Mouse (Mus musculus): ENCODE measurements at regions not wholly inside any gene's neighbourhood (a gene's known extent, or its start where the extent isn't known, plus 50 kb on each side); places are given as distances from the start of the nearest gene placed in this dataset.

- peak; percentile 29 to 31 for DNase-seq (ENCODE audit: low spot score in 2 of 2)
Measured at GRCm38 (mm10) chr14:60525284-60525962, 108.4 kb upstream of the Spata13 start.

GRCm38 (mm10) chr14:60525979-60526378 lies 107.8 kb upstream of the Spata13 start:
- no peak for DNase-seq (ENCODE audit: low spot score in 2 of 2)

GRCm38 (mm10) chr14:60526832-60527231 lies 107.0 kb upstream of the Spata13 start:
- DNase-seq (ENCODE audit: low spot score in 2 of 2): peak in 1 of 2 experiments; percentile 15

- no peak for DNase-seq (ENCODE audit: low spot score in 2 of 2)
Measured at GRCm38 (mm10) chr14:60527951-60528350, 105.8 kb upstream of the Spata13 start.

GRCm38 (mm10) chr14:60528520-60528919 lies 105.3 kb upstream of the Spata13 start:
- DNase-seq (ENCODE audit: low spot score in 2 of 2): no peak

- peak in 1 of 2 experiments; percentile 28 for DNase-seq (ENCODE audit: low spot score in 2 of 2)
Measured at GRCm38 (mm10) chr14:60529022-60529421, 104.8 kb upstream of the Spata13 start.

- no peak for DNase-seq (ENCODE audit: low spot score in 2 of 2)
Measured at GRCm38 (mm10) chr14:60529646-60530347, 104.0 kb upstream of the Spata13 start.

- DNase-seq (ENCODE audit: low spot score in 2 of 2): no peak
Measured at GRCm38 (mm10) chr14:60530348-60530711, 103.5 kb upstream of the Spata13 start.

- DNase-seq (ENCODE audit: low spot score in 2 of 2): no peak
Measured at GRCm38 (mm10) chr14:60530973-60531372, 102.8 kb upstream of the Spata13 start.

- no peak for DNase-seq (ENCODE audit: low spot score in 2 of 2)
Measured at GRCm38 (mm10) chr14:60531766-60532165, 102.0 kb upstream of the Spata13 start.

GRCm38 (mm10) chr14:60533452-60534224 lies 100.2 kb upstream of the Spata13 start:
- no peak for DNase-seq (ENCODE audit: low spot score in 2 of 2)

- no peak for DNase-seq (ENCODE audit: low spot score in 2 of 2)
Measured at GRCm38 (mm10) chr14:60539040-60539439, 94.8 kb upstream of the Spata13 start.

- no peak for DNase-seq (ENCODE audit: low spot score in 2 of 2)
Measured at GRCm38 (mm10) chr14:60540111-60540510, 93.7 kb upstream of the Spata13 start.

GRCm38 (mm10) chr14:60541596-60541995 lies 92.2 kb upstream of the Spata13 start:
- no peak for DNase-seq (ENCODE audit: low spot score in 2 of 2)

GRCm38 (mm10) chr14:60544767-60545166 lies 89.0 kb upstream of the Spata13 start:
- no peak for DNase-seq (ENCODE audit: low spot score in 2 of 2)

GRCm38 (mm10) chr14:60554222-60554740 lies 79.5 kb upstream of the Spata13 start:
- peak; percentile 40 to 91 for DNase-seq (ENCODE audit: low spot score in 2 of 2)

GRCm38 (mm10) chr14:60556541-60556940 lies 77.3 kb upstream of the Spata13 start:
- no peak for DNase-seq (ENCODE audit: low spot score in 2 of 2)

- DNase-seq (ENCODE audit: low spot score in 2 of 2): no peak
Measured at GRCm38 (mm10) chr14:60557020-60557419, 76.8 kb upstream of the Spata13 start.

GRCm38 (mm10) chr14:60559376-60559775 lies 74.4 kb upstream of the Spata13 start:
- DNase-seq (ENCODE audit: low spot score in 2 of 2): no peak

- DNase-seq (ENCODE audit: low spot score in 2 of 2): no peak
Measured at GRCm38 (mm10) chr14:60559826-60560529, 73.8 kb upstream of the Spata13 start.

GRCm38 (mm10) chr14:60576281-60576680 lies 57.5 kb upstream of the Spata13 start:
- no peak for DNase-seq (ENCODE audit: low spot score in 2 of 2)

Data from left cerebral cortex, adult 8-10 months (tissue).